Mouse (Mus musculus) cerebellum, postnatal 4 days (tissue): ENCODE results near the gene Evi2a.

ENCODE experiments used
- DNase-seq, 2 experiments: peaks; one replicate each; pipeline ENCODE4 v3.0.0; 2022; ENCODE audit warnings: low spot score in 2 of 2, mixed read lengths in 1 of 2

Gene Evi2a

DNA sequence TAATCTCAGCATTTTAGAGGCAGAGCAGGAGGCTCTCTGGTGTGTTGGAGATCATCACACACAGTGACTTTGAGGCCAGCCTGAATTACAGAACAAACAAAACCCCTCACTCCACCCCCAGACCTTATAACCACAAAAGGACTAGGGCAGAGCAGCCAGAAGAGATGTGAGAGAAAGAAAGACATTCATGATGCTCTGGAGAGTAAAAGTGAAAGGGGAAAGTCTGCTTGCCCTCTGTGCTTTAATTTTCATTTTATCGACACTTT is 6.2 kb downstream of the Evi2a start:
- DNase-seq = no peak

DNA sequence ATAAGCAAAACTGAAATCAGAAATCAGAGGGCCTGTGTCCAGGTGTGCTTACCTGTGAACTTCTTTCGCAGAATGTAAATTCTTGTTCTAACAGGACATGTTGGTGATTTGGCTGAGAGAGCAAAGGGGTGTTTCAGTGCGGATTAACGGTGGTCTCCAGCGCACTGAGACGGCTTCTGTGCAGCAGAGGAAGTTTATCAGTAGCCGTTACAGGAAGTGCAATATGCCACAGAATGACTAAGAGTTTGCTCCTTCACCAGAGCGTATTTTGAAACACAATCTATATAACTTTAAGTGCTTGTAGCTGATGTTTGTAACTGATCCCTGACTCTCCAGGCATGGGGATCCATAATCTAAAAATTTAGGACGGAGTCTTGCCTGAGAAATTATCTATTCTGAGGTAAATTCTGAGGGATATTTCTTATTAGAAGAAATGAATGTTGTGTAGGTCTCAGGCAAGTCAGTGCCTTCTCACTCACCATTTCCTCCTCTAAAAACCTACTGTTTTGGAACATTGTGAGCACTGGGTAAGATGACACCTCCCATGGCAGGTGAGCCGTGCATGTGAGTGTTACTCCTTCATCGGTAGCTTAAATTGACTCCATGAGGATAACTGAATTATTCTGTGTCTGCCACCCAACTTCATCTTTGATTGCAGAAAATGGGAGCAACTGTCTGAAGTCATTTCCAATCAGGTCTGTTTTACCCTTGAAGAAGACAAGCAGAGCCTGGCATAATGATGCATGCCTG is 6.7 kb downstream of the Evi2a start, which contains the start of gene Evi2b:
Gene Evi2b, minus strand, starts transcription at position 203 of the 750 bp plus-strand sequence.
- DNase-seq = no peak

DNA sequence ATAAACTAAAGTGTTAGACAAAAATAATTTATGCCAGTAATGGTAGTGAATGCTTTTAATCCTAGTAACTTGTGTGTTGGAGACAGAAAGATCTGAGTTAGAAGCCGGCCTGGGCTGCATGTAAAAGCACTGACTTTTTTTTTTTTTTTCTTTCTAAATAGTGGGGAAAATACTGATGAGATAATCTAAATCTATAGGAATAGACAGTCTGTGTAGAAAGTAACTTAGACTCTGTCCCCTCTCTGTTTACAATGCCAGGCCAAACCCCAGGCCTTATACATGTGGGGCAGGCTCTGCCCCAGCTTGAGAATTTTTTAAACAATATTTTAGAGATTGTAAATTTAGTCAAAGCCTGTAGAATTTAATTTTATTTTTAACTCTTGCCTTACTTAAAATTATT is 7.5 kb downstream of the Evi2a start:
- DNase-seq = no peak

DNA sequence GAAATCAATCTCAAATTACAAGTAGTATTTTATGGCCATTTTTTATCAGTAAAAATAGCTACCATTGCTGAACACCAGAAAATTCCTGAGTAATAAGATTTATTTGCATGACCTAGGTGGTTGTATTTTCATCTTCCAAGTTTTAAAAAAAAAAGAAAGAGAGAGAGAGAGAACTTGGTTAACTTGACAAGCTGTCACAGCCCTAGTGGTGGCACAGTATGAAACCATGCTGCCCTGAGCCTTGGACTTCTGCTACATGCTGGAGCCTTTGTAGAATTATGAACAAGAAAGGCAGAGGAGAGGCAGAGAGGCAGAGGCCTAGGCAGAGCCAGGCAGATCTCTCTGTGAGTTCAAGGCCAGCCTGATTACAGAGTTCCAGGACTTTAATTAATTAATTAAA is 8.5 kb downstream of the Evi2a start:
- no peak for DNase-seq

DNA sequence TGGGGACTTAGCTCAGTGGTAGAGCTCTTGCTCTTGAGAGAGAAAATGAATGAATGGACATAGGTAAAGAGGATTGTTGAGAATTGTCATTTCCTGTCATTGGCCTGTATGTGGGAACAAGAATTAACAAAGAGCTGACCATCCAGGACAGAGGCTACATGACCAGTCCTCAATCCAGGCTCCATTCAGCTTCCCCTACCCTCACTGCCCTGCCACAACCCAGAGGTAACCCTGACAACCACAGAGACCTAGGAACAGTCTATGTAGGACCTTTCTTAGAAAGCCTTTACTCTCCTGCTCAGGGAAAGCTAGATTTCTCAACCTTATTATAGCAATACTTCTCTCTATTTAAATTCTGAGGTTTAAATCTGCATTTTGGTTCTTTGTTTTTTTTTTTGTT is 9.6 kb downstream of the Evi2a start:
- DNase-seq = no peak

DNA sequence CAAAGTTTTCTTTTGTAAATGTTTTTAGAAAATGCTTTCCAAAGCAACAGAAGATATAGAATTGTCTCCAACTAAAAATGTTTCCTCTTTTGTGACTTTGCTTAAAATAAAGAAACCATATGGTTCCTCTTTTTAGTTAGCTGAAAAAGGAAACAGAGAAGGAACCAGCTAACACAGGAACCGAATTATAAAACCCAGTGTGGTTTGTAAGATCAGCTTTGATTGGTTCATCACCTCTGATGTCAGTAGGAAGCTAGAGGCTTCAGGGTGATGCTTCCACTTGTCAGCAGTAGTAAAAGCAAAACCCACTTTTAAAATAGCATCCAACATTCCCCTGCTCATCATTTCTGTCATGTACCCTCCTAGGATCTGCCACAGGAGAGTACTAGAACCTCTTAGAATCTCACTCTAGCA is 10.5 kb downstream of the Evi2a start:
- no peak for DNase-seq

DNA sequence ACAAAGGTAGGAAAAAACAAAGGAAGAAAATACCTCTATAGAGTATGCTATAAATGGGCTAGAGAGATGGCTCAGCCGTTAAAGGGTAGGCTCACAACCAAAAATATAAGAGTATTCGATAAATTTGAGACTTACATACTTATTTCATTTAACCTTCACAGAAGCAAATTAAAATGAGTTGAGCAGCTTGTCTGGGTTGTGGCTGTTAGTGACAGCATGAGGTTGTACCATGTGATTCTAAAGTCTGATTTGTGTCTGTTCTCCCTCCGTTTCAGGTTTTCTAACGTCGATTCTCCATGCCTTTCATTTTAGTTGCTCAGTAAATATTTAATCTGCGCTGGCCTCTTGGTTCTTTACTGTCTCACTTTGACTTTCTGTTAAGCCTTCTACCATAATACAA is 11.1 kb downstream of the Evi2a start:
- DNase-seq = no peak

DNA sequence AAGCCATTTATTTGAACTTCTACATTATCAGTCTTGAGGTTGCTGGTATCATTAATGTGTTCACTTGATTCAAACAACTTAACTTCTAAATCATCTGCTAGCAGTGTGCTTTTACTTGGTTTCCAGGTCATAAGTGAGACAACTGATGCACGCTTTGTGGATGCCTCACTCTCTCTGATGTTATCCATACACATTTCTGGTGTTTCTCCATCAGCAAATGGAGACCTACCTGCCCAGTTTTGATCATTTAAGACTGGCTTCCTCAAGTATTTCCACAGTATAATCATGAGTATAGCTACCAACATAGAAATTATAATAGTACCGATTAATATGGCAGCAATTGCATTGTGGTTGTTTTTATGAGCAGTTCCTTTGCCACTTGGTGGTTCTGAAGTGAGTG is 14.6 kb downstream of the Evi2a start:
- DNase-seq = no peak

DNA sequence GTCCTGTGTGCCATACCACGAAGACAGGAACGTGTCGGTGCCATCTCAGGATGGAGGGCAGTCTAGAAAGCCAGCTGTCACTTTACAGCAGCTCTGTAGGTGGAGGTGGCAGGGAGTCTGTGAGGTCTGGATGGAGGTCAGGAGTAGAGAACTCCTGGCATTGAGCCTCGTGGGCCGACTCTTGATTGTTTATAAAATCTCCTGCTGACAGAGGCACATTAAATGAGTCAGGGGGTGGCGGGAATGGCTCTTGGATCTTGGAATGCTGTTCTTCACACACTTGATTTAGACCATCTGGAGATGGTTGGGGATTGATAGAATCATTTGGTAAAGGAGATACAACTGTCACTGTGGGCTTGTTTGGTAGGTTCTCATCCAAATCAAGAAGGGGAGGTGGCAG is 15.1 kb downstream of the Evi2a start:
- DNase-seq = no peak

DNA sequence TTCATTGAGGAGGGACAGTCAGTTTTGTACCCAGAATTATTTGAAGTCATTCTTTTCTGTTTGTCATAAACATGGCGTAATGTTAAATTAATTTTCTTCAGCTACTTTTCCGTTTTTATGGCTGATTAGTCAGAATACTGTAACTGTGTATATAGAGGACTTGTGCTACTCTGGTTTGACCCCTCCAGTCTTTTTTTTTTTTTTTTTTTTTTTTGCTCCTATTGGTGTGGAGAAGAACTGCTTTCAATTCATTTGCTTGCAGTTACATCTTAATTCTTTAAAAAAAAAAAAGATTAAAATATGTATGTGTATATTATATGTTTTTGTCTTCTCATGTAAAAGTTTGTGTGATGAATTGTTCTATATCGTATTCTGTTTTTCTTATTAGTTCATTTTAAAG is 18.4 kb downstream of the Evi2a start:
- no peak for DNase-seq

DNA sequence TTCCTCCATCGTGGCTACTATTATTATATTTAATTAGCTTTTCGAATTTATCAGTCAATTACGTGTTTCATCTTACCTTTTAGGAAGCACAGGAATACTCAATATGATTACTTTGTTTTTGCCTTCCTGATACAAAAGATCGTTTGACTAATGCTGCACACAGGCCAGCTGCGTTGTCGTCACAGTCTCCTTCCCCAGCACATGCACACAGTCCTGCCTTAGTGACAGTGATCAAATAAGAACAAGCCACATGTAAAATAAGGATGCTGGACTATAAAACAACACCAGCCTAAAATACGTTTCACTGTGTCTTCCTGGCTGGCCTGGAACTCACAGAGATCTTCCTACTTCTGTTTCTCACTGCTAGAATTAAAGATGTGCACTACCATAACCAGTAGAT is 25.9 kb downstream of the Evi2a start:
- no peak for DNase-seq

DNA sequence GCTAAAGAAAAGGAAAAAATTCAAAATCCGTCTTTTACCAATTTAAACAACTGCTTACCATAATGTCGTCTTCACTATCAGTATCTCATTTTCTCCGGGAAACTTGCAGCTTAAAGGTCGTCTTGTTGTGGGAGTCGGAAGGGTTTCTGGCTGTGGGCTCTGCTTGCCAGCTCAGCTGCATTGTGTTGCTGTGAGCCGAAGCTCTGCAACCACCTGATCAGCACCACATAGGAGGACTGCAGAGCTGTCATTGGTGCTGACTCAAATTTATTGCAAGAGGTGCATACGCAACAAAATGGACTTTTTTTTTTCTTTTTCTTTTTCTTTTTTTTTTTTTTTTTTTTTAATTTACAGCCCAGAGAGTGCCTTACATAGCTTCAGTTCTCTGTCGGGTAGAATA is 26.6 kb downstream of the Evi2a start, which contains the start of gene Omg:
Gene Omg, minus strand, starts transcription at position 240 of the 400 bp plus-strand sequence.
- DNase-seq = no peak

DNA sequence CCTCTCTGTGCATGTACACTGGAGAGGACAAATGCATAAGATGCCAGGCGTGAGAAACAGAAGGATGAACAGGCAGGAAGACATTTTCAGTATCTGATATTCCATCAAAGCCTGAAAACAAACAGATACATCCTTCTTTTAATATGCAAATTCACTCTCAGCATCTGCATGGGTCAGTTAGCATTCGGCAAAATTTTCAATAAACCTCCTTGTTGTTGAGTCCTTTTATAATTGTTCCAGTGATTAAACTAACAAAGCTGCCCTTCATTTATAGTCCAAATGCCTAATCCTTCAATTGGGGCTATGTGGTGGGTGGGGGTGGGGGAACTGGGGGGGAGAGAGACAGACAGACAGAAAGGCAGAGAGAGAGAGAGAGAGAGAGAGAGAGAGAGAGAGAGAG is 27.5 kb downstream of the Evi2a start:
- DNase-seq = no peak

DNA sequence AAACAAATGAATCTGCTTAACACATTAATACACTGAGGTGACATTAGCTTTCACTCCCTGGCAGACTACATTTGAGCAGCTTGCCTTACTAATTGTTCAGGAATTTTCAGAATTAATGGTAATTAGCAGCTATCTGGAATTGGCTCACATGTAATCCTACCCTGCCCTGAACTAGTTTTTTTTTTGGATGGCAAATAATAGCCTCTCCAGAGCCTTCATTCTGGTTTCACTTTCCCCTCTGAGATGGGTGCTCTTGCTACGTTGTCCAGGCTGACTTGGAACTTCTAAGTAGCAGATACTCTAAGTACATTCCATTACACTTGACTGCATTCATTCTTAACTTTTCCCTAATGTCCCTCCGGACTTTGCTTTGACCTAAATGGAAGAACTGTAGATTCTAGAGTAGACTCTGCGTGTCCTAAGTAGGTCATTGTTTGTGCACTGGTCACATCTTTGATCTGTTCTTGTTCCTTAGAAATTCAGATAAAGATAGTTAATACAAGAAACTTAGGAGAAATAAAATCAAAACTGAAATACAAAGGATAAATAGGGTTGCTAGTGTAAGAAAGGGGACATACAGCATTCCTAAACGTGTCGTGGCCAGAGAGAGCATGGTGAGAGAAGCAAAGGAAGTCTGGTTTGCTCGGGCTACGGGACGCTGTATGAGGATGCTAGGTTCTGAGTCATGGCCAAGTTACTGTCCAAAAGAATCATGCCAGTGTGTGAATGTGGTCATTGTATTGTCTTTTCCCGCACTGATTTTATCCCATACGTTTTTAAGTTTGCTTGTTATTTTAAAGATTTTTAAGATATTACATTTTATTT is 35.2 kb downstream of the Evi2a start:
- no peak for DNase-seq

DNA sequence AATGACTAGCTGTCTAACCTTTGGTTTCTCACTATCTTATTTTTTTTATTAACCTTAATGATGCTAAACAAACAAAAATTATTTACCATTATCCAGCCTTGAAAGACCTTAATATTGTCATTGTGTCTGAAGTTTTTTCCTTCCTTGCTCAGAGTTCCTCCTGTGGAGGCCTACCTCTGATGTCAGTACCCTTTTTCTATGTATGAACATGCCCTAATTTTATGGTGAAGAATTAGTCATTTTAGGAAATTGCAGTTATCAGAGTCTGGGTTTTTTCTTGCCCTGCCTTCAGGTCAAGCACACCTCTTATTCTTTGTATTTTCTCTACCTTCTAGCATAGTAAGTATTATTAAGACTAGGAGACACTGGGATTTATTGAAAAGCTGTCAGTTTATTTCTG is 45.7 kb downstream of the Evi2a start:
- DNase-seq = no peak

DNA sequence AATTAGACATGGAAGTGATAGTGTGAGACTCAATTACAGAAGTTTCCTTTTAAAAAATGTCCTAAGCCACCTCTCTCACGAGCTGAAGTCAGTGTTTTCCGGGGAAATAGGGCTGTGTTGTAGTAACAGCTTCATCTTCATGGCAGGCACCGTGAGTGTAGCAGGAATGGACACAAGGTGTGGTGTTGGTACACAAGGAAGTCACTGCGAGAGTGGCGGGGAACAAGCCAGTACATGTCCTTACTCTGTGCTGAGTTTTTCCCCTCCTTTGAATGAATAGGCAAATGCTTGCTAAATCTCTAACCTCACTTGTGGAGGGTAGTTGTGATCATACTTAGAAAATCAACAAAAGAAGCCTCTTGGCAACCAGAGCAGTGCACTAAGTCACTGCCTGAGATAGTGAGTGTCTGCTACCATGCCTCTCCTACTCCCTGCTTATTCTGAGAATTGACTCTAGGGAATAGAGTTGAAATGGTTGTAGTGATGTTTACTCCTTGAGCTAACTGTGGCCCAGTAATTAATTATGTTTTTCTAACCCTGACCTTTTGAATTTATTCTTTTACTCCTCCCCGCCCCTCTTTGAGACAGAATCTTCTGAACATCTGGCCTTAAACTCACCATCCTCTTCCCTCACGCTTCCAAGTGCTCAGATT is 46.4 kb downstream of the Evi2a start:
- no peak for DNase-seq

DNA sequence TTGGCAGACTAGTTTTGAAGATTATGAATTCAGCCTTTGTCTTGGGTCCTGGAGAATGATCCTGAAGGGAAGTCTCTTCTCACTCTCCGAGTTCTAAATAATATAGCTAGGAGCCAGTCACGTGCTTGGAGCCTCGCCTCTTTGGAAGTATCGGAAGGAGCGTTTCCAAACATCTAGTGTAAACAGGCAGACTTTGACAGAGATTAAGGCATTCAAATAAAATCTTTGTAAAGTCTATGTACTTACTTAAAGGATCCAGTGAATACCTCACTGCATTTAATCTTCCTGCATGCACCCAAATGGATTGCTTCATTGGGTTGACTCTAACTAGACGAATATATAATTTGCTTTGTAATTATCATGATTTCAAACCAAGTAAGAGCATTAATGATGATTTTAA is 47.0 kb downstream of the Evi2a start:
- DNase-seq = no peak
